Mouse (Mus musculus) fat pad, adult 2 months (tissue): ENCODE measurements around the gene Slc25a13.

Experiments
- DNase-seq: peaks from one replicate; pipeline ENCODE4 v3.0.0-alpha.2; 2011; ENCODE audit warnings: low read depth, low spot score; ENCODE audit errors: extremely low read depth

Slc25a13 gene

DNA sequence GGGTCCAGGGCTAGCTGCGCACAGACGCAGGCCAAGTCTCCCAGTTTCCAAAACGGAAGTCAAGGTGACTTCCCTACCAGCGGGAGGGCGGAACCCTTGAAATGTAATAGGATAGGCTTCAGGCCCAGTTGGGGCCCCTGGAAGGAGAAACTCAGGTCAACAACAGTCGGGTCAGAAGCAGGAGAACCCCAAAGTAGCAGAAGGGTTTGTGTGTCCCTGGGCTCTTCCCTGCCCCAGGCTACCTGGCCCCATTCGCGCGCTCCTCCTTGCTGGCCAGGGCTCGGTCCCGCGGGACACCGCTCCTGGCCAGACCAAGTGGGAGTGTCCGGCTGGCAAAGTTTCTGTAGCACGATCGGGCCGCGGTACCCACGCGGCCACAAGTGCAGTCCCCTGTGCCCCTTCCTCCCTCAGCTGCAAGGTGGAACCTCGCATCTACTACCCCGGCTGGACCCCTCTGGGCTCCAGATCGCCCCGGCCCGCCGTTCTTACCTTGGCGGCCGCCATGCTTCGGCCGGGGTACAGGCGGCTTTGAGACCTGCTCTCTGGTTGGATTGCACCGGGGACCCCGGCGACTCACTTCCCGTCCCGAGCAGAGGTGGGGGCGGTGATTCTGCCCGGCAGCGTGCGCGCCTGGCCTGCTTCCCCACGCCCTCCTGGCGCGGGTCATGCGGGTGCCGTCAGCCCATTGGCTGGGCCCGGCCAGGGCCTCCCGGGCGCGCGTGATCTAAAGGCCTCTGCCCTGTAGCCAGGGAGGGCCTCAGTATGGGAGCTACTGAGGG, at the start of gene Slc25a13:
TSS of gene Slc25a13 (minus strand) at position 667 of the 779 bp plus-strand sequence.
- no peak for DNase-seq

DNA sequence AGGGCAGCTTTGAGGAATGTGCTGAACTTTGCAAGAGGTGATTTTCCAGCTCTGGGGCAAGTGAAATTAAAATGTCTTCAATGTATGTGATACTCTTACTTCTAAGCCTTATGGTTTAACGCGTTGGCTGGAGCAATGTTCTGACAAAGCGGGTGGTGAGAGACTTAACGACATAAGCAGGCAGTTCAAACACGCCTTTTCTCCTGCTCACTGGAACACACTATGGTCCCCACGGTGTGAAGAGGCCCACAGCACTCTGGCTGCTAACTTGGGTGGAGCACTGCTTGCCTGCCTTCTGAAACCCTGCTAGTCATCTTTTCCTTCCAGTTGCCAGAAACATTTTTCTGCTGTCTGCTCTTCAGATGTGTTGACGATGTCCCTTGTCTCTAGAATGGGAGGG, 48.8 kb upstream of the Slc25a13 start:
- no peak for DNase-seq

DNA sequence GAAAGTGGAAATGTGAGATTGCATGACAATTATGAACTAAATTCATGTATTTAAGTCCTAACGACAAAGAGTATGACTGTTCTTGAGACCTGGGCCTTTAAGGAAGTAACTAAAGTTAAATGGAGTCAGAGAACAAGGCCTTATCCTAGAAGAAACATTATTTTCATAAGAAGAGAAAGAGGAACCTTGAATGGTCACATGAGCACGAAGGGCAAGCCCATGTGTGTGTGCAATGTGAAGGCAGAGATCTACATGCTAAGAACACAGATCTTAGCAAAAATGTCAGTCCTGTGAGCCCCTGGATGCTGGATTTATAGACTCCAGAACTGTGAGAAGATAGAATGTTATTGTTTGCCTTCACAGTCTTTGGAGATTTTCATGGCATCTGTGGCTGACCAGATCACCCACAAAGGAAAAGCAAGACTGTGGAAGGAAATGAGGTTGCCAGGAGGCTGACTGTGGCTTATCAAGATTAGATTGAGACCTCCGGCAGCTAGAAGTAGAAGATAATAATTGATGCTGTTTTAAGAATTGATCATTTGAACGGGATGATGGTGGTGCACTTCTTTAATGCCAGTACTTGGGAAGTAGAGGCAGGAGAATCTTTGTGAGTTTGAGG, 46.4 kb upstream of the Slc25a13 start:
- no peak for DNase-seq

DNA sequence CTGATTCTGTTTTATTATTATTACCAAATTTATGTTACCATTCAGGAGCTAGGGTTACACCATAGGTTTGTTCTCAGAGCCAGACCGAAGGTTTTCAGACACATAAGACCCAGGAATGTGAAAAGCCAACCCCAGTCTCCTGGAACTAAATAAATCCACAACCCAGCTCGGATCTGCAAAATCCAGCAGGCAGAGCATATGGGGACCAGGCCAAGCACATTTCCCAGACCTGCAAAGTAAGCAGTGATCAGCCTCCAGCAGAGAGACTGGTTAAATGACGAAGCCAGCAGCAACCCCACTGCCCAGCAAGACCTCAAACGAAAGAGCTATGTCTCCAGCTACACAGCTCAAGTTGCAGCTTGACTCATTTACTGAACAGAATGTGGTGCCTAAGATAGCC, 43.9 kb upstream of the Slc25a13 start:
- DNase-seq: no peak

DNA sequence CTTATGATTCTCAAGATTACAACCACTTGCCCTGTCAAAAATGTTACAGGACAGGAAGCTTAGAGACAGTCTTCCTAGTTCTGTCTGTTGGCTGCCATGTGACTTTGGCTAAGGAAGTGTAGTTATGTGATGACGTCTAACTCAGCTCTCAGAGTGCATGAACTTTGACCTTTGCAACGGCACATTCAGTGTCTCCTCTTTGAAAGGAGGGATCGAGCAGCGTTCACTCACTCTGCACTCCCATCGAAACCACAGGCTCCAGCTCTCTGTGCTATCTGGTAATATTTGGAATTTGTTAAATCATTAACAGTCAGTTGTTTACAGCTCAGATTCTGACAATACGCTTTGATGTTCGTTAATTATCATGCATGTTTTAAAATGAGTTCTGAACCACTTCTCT, 31.5 kb upstream of the Slc25a13 start:
- DNase-seq: no peak

DNA sequence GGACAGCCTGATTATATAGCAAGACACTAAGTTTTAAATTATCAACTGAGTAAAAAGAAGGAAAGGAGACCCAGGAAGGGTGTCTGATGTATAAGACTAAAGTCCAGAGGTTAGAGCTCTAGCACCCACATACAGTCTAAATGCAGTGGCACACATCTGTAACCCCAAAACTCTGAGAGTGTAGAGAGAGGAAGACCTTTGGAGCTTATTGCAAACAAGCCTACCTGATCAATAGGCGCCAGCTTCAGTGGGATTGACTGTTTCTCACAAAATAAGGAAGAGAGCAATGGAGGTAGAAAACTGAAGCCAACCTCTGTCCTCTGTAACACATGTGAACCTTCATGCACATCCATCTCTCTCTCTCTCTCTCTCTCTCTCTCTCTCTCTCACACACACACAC, 26.9 kb upstream of the Slc25a13 start:
- DNase-seq: no peak

DNA sequence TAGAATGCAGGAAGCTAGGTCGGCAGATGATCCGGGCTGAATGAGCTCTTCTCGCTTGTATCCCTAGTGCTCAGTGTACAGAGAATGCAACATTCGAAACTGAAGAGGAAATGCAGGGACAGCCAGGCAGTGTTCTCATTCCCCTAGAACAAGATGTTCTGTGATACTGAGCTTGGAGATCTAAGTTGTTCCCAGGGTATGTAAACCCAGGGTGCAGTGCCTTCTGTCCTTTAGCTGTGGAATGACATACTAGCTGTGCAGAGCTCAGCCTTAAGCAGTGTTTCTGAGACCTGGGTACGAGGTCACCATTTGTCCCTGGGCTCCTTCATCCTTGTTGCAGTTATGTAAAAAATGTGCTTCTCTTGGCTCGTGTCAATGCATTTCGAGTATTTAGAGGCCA, 25.1 kb upstream of the Slc25a13 start:
- no peak for DNase-seq

DNA sequence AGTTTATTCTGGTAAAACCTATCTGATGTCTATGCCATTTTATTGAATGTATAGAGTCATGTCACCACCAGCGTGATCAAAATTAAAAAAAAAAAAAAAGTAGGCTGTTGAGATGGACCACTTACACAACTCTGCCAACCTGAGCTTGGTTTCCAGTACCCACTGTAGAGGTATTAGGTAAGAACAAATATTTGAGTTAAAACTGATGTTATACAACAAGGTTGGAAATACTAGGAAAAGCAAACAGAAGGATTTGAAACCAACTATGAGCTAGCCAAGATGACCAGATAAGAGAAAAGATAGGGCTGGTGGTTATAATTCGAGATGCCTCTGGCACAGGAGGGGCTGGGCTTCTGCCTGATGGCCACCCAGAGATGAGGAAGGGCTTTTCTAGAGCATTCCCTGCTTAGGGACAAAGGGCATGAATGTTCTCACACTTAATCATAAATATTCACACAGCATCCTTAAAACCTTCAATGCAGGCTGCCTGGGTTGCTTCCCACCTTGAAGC, 19.9 kb upstream of the Slc25a13 start:
- DNase-seq: no peak

DNA sequence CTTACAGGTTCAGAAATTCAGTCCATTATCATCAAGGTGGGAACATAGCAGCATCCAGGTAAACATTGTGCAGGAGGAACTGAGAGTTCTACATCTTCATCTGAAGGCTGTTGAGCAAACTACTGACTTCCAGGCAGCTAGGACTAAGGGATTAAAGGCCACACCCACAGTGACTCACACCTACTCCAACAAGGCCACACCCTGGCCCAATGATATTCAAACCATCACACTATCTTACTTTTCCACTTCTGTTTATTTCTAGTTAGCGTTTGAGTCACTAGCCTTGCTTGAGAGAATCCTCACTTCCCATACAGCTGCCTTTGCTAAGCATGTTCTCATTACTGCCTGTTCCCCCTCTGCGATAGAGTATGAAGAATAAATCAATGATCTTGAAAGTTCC, 13.3 kb upstream of the Slc25a13 start:
- DNase-seq: no peak

DNA sequence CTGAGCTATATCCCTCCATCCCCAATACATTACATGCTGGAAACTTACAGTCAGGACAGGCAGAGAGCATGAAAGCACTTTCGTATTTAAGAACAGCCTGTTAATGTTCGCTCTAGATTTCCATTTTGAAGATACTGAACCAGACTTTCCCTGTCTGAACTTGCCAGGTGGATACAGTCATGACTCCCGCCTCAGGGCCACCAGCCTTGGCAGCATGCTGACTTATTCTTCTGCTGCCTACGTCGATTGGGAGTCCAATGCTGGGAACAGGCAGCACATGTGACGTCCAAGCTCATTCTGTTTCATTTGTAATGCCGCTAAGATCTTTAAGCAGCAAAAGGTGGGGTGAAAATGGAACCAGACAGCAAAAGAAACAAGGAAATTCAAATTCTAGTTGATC, 5.7 kb upstream of the Slc25a13 start:
- peak; percentile 85 for DNase-seq

DNA sequence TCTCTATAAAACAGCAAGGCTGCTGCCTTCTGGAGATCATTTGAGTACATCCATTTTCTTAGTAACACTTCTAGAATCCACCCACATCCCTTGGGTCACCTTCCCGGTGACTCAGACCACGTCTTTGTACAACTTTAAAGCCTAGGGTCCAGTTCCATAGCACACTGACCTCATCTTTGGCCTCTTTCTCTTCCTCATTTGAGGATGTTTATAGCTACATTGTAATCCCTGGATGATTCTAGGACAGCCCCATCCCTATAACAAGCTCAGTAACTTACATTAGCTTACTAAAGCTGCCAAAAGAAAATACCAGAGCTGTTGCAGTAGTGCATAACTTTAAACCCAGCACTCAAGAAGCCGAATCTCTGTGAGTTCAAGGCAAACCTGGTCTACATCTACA, 3.6 kb upstream of the Slc25a13 start:
- no peak for DNase-seq

DNA sequence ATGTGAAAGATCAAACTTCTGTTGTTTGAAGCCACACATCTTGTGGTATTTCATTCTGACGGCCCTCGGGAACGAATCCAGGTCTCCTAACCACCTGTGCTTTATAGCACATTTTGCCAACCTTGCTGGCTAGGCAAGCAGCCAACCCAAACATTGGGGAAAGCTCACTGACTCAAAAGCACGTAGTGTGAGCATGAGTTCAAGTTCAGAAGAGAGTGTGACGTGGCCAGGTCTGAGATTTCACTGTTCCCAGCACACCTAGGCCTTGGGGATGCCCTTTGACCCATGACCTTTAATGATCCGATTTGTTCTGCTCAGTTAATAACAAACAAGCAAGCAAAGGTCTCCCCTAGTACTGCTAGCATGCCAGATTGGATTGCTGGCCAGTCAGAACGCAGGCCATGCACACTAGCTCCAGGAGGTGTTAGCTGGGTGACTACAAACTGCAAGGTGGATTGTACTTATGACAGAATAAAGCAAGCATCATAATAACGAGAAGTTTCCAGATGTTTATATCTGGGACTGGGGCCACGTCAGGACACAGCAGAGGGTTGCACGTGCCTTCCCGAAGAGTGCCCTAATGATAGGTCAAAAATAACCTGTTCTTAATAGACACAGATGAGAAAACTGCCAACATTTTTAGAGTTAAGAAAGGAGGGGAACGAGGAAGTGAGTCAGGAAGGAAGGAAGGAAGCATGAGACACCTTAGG, 2.8 kb upstream of the Slc25a13 start:
- DNase-seq: no peak

DNA sequence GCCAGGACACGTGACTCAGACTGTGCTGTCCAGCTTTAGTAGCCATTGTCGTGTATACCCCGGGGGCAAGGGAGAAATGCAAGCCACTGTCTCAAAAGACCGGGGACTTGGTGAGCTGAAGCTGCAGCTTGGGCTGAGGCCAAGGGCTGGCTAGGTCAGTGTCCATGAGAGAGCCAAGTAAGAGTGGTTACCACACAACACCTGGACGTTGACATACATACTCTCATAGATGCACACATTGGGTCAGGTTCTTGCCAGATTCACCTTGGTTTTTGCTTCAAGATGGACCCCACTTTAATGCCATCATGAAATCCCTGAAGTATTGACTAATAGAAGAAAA, 283 bp upstream of the Slc25a13 start:
- DNase-seq: no peak

DNA sequence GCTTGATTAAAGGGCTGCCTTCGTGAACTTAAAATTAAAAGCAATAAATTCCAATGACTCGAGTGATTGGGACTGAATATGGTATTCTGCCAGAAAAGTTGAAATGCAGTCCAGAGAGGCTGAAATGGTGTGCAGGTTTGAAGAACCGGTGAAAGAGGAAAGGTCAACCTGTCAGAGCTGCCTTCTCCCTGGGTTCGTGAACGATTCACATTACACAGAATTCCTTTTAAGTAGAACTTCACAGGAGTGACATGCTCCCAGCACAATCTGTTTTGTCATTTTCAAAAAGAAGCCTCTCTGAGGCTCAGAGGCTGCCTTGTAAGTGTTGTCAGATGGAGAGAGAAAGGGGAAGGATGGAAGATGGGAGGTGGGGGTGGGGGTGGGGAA, 860 bp downstream of the Slc25a13 start:
- no peak for DNase-seq

DNA sequence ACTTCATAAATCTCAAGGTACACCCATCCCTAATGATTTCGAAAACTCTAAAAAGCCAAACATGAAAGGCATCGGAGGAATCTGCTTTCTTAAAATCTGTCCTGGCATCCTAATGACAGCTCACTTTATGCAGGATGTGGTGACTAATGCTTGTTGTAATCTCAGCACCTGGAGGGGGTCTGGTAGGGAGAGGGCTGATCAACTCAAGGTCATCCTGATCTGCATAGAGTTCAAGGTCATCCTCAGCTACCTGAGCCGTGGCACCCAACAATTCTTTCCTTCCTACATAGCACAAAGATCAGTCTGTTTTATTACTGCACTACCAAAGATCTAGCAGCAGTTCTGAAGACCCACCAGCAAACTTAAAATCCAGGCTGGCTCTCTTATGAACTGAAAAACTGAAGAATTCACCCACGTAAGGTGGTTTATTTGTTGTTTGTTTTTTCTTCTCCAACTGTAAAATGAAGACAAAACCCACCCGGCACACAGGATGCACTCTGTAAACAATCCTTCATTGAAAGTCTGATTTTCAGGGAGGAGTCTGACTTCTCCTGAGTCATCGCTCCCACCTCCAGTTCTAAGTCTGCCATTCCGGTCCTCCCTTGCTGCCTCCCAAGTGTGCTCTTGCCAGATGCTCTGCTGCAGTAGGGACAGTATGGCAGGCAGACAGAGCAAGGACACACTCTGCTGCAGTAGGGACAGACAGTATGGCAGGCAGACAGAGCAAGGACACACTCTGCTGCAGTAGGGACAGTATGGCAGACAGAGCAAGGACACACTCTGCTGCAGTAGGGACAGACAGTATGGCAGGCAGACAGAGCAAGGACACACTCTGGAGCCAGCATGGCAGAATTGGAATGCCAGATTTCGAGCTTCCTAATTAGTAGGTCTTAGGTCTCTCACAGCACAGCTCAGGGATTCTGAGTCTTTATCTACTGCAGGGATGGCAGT, 4.3 kb downstream of the Slc25a13 start:
- no peak for DNase-seq

DNA sequence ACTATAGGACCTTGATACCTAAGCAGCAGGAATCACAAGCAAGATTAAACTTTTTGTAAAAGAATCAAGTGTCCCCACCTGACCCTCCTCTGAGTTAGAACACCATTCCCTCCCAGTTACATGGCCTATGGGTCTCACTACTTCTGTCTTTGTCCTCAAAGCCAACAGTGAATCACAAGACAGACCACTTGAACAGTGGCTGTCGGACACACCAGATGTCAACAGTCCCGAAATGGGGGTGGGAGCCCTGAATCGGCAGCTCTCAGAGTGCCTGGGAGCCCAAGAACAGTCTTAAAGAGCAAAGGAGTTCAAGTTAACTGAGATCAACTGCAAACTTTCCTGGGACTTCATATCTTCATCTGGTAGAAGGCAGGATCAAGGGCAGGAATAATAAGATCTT, 5.0 kb downstream of the Slc25a13 start:
- DNase-seq: no peak

DNA sequence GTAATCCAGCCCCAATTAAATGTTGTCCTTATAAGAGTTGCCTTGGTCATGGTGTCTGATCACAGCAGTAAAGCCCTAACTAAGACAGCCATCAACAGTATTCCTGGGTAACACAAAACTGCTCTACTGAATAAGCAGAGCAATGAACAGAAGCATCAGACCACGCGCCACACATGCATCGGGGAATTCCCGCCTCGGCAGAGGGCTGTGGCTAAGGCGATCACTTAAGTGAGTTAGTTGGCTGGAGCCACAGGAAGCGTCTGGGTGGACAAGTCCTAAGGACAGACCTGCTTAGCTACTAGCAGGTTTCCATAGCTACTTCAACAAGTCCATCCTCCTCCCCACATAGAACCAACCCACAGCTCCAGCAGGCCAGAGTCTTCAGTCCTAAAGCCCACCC, 6.3 kb downstream of the Slc25a13 start:
- DNase-seq: no peak

DNA sequence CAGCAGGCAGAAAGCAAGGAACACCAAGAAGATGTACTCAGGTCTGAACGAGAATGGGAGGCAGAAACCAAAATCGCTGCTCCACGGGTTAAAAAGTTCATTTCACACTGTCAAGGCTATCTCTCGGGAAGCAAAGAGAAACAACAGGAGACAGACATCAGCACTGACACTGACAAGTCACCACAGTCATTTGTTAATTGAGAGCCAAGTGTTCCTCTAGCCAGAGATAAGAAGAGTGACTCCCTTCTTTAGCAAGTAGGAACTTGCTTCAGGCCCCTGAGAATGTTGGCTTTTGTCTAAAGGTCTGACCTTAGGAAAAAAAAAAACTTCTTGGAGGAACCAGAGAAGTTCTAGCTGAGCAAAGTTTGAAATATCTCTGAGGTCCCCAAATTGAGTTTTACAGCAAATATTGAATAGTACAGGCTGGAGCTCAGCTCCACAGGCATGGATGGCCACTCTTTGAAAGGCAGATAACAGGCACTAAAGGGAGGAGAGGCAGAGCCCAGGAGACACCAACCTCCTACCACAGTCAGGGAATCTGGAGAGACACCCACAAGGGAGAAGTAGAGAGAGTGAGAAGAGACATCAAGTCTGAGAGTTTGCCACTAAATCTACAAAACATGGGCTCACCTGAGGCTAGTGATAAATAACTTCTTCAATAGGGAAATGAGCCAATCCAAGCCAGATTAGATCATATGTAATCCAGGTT, 8.5 kb downstream of the Slc25a13 start:
- DNase-seq: no peak

DNA sequence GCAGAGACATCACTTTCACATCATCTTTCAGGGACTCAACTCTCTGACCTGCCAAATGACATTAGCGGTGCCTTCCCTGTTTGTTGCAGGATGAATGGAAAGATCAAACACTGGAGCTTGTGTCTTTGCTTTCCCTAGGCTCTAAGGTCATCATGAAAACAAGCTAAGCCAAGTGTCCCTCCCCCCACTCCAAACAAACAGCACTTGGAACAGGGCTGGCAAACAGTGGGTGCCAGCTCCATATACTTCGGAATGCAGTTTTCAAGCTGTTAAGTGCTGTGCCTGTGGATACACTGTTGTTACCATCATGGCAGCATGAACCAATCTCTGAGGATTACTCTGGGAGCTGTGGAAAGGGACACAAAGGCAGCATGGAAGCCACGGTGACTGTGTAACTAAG, 9.1 kb downstream of the Slc25a13 start:
- DNase-seq: no peak

DNA sequence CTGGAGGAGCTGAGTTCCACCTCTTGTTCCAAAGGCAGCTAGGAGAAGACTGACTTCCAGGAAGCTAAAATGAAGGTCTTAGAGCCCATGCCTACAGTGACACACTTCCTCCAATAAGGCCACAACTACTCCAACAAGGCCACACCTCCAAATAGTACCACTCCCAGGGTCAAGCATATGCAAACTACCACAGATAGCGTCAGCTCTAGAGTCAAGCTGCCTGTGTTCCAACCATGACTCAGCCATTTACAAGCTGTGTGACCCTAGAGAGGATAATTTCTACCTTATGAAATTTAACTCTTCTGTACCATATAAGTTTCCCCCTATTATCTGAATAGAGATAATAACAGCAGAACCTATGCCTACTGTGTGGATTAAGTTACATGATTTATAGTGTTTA, 9.6 kb downstream of the Slc25a13 start:
- no peak for DNase-seq
